Mouse (Mus musculus) limb, embryonic 12.5 days (tissue): Measurements from ENCODE around the gene Trpc3. TPM values are rescaled to one million over a fixed set of nuclear protein-coding genes. Genes with fewer than 3 reads are reported as not detected.
"Not testable (repeated sequence)": the region's sequence is repeated elsewhere in the genome, so short reads cannot be mapped to it uniquely, and the experiment has no call there.

Source experiments
- ATAC-seq: fragments of 200-750 bp; cut with Nextera tagmentation; 2 replicates; pipeline ENCODE4 v1.8.0; 2017; ENCODE audit warnings: low read depth, moderate TSS enrichment; ENCODE audit not compliant: insufficient number of reproducible peaks, insufficient read depth, low FRiP score, low TSS enrichment
- H3K27ac ChIP-seq: fragments of 300-500 bp; sonication (generic); 2 replicates; pipeline ENCODE4 v1.5.1; 2016; ENCODE audit warnings: mild to moderate bottlenecking, moderate library complexity
- H3K27me3 ChIP-seq: fragments of 300-500 bp; sonication (generic); 2 replicates; pipeline ENCODE4 v1.6.1; 2016; ENCODE audit warnings: mild to moderate bottlenecking, moderate library complexity
- H3K36me3 ChIP-seq: fragments of 300-500 bp; sonication (generic); 2 replicates; pipeline ENCODE4 v1.6.1; 2016; ENCODE audit warnings: mild to moderate bottlenecking, moderate library complexity
- H3K4me1 ChIP-seq: fragments of 300-500 bp; sonication (generic); replicated peaks from 2 replicates; pipeline ENCODE4 v1.6.1; 2016
- H3K4me2 ChIP-seq: fragments of 300-500 bp; sonication (generic); 2 replicates; pipeline ENCODE4 v1.6.1; 2016; ENCODE audit warnings: mild to moderate bottlenecking, moderate library complexity
- H3K4me3 ChIP-seq: fragments of 300-500 bp; sonication (generic); replicated peaks from 2 replicates; pipeline ENCODE4 v1.5.1; 2016; ENCODE audit warnings: mild to moderate bottlenecking
- H3K9ac ChIP-seq: fragments of 300-500 bp; sonication (generic); replicated peaks from 2 replicates; pipeline ENCODE4 v1.6.1; 2016; ENCODE audit warnings: mild to moderate bottlenecking, moderate library complexity
- H3K9me3 ChIP-seq: fragments of 300-500 bp; sonication (generic); 2 replicates; pipeline ENCODE4 v1.6.1; 2016; ENCODE audit warnings: mild to moderate bottlenecking, moderate library complexity
- WGBS: fragments of 180-500 bp; shearing (Covaris S2); methylation state at CpG from one replicate; pipeline ENCODE4 v1.1.7; 2016; 5-methylcytosine and 5-hydroxymethylcytosine counted together
- polyA plus RNA-seq: library from polyadenylated mRNA; unstranded; fragments of >200 nt; fragmentation: Nextera tagmentation; extraction: Ambion mirVana; gene quantifications from 2 replicates; pipeline ENCODE4 v1.2.1, GENCODE M21; 2016

Gene Trpc3
- polyA plus RNA-seq, result 3.4 and 6.4 TPM in 2 replicates

DNA sequence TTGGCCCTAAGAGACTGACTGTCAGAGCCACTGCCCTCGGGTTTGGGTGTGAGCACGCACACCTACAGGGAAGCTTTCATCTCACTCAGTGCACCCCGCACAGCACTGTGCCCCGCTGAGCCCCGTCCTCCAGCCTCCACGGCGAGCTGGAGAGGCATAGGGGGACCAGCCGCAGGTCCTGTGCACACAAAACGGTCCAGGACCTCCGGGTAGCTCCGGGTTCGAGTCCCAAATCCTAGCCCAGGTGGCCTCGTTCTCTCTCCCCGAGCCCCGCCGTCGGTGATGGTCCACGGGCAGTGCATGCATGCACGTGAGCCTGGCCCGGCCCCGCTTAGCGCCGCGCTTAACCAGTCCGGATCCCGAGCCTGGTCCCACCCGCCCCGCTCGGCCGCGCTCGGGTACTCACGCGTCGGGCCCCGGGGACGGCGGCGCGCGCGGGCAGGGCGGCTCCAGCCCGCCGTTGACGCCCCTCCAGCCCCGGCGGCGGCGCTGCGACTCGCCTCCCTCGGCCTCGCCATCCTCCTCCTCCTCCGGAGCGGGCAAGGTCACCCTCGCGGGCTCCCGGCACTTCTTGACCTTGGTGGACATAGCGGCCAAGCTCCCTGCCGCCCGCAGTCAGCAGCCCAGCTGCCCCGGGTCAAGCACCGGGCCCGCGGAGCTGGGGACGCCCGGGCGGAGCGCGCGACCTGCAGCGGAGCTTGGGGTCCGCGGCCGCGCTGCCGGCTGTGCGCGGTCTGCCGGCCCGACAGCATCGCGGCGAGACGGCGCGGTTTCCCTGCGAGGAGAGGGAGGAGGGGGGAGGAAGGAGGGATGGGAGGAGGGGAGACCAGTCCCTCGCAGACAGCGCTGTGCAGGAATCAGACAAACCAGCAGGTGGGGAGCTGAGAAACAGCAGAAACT, at the start of gene Trpc3:
Gene Trpc3, minus strand, starts transcription at position 776 of the 900 bp plus-strand sequence.
- peaks cover 37% of the 10 kb centered on the region for H3K27me3 ChIP-seq
- ATAC-seq, result peak; percentile 78
- H3K4me2 ChIP-seq, result peak within 1 kb of the TSS; percentile 82
- H3K36me3 ChIP-seq, result no peaks in the 10 kb centered on the region
- 1% methylated on average over 90 of the region's 91 CpGs for WGBS
- peak within 1 kb of the TSS; percentile 67 for H3K9ac ChIP-seq
- no peaks in the 10 kb centered on the region for H3K9me3 ChIP-seq
- H3K4me3 ChIP-seq, result peak within 1 kb of the TSS; percentile 68
- H3K27ac ChIP-seq, result 0 out of 2 replicates have a peak within 1 kb of the TSS, but pooled peaks have one; percentile 29
- peaks cover 4% of the 10 kb centered on the region; the same call in 1 of the 2 replicates for H3K4me1 ChIP-seq

DNA sequence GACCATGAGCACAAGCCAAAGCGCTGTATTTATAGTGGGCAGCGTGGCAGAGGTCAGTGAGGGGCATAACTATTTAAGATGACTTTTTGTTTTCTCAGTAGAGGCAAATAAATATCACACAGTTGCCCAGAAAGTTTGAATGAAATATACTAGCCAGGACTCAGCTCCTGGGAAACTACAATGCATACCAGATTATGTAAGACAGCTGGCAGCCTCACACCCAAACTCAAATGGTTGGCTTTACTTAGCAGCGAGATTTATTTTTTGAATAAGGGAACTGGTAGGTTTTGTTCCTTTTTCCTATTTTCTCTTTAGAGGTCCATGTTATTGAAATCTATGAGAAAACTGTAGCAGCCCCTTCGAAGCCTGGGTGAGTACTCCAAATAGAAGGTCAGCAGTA, 48.1 kb upstream of the Trpc3 start:
- H3K4me3 ChIP-seq, result no peak overlapping the region
- H3K9me3 ChIP-seq, result no peaks in the 10 kb centered on the region
- 68% methylated on average over 4 of the region's 4 CpGs for WGBS
- H3K36me3 ChIP-seq, result no peaks in the 10 kb centered on the region
- peaks cover 7% of the 10 kb centered on the region for H3K4me1 ChIP-seq
- H3K4me2 ChIP-seq, result no peak overlapping the region
- no peak overlapping the region for H3K27ac ChIP-seq
- no peak overlapping the region for H3K9ac ChIP-seq
- ATAC-seq, result no peak
- H3K27me3 ChIP-seq, result no peaks in the 10 kb centered on the region

DNA sequence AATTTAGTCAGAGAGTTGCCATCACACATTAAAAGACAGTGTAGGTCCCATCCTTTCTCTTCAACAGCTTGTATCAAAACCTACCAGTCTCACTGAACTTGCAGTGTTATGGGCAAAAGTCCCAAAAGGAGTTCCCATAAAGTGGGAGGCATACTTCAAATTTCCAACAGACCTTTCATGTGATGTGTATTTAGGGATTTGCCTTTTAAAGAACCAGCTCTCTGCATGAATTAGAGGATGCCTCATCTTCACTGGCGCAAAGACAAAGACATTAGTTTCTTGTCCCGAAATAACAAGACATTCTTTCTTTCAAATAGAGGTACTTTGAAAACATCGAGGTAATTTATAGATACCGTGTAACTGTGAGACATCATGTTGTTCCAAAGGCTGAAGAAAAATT, 43.1 kb upstream of the Trpc3 start:
- 91% methylated on average over 4 of the region's 4 CpGs for WGBS
- no peaks in the 10 kb centered on the region for H3K9me3 ChIP-seq
- no peak overlapping the region for H3K4me3 ChIP-seq

DNA sequence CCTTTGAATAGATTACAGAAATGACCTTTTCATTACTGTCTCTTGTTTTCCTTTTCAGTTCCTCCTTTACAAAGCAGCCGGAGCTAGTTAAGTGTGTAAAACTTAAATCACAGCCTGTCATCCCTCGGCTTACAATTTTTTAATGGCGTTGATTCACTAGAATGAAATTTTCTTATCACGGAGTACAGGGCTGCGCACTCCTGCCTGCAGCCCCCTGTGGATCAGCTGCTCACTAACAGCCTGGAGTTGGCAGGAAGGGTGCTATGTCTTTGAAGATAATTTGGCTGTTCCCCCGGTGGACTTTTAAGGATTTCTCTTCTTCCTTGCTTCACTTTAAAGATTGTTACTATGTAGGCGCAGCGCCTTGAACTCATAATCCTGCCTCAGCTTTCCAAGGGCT, 36.6 kb upstream of the Trpc3 start:
- H3K9me3 ChIP-seq, result no peaks in the 10 kb centered on the region
- peaks cover under 1% of the 10 kb centered on the region; the same call in 1 of the 2 replicates for H3K27me3 ChIP-seq
- no peaks in the 10 kb centered on the region for H3K4me1 ChIP-seq
- H3K9ac ChIP-seq, result no peak overlapping the region
- H3K4me3 ChIP-seq, result no peak overlapping the region
- ATAC-seq, result no peak
- 70% methylated on average over 8 of the region's 8 CpGs for WGBS
- H3K4me2 ChIP-seq, result no peak overlapping the region
- no peaks in the 10 kb centered on the region for H3K36me3 ChIP-seq
- H3K27ac ChIP-seq, result no peak overlapping the region

More for the DNA sequence above, 43.1 kb upstream of the Trpc3 start:
- 0 out of 2 replicates have a peak, but pooled peaks cover 2% of the 10 kb centered on the region for H3K27me3 ChIP-seq
- no peak overlapping the region for H3K27ac ChIP-seq
- peaks cover 7% of the 10 kb centered on the region for H3K4me1 ChIP-seq
- no peak for ATAC-seq
- no peak overlapping the region for H3K4me2 ChIP-seq
- no peak overlapping the region for H3K9ac ChIP-seq
- H3K36me3 ChIP-seq, result no peaks in the 10 kb centered on the region

DNA sequence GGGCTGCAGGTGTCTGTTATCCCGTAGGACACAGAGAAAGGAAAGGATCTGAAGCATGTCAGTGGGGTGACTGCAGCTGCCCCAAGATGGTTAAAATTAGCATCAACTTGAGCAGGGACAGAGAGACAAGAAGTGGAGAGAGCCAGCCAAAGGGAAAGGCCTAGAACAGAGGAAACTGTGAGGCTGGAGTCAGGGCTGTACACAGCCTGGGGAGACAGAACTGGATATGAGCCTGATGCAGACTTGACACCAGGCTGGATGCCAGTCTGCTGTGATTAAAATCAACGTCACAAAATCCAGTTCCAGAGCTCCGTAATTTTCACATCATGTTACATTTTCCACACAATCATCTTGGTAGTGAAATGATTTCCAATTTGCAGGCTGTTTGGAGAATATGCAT, 31.9 kb upstream of the Trpc3 start:
- WGBS, result 84% methylated on average over 3 of the region's 3 CpGs
- H3K27ac ChIP-seq, result no peak overlapping the region
- H3K36me3 ChIP-seq, result no peaks in the 10 kb centered on the region
- no peaks in the 10 kb centered on the region for H3K9me3 ChIP-seq
- H3K27me3 ChIP-seq, result no peaks in the 10 kb centered on the region; the same call in 1 of the 2 replicates
- H3K4me1 ChIP-seq, result no peaks in the 10 kb centered on the region
- H3K9ac ChIP-seq, result no peak overlapping the region
- no peak overlapping the region for H3K4me3 ChIP-seq
- no peak overlapping the region for H3K4me2 ChIP-seq
- no peak for ATAC-seq

DNA sequence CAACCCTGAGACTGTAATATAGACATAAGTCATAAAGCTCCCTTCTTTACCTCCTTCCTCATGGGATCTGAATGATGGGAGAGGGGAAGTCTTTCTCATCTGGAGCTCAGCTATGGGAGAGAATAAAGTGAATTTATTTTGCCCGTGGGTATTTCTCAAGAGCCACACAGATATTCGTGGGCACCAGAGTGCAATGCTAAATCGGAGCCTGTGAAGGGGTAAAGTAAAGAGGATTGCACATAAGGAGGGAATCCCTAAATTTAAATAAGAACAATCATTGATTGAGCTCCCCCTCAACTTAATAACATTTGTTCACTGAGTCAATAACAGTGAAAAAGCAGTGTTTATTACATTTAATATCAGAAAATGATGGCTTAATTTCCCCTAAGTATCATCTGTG, 19.6 kb upstream of the Trpc3 start:
- no peak overlapping the region for H3K4me3 ChIP-seq
- H3K4me1 ChIP-seq, result no peaks in the 10 kb centered on the region
- 84% methylated on average over 3 of the region's 3 CpGs for WGBS
- ATAC-seq, result no peak
- no peaks in the 10 kb centered on the region for H3K36me3 ChIP-seq
- no peak overlapping the region for H3K9ac ChIP-seq
- H3K27me3 ChIP-seq, result no peaks in the 10 kb centered on the region
- H3K9me3 ChIP-seq, result no peaks in the 10 kb centered on the region
- no peak overlapping the region for H3K27ac ChIP-seq
- H3K4me2 ChIP-seq, result no peak overlapping the region

DNA sequence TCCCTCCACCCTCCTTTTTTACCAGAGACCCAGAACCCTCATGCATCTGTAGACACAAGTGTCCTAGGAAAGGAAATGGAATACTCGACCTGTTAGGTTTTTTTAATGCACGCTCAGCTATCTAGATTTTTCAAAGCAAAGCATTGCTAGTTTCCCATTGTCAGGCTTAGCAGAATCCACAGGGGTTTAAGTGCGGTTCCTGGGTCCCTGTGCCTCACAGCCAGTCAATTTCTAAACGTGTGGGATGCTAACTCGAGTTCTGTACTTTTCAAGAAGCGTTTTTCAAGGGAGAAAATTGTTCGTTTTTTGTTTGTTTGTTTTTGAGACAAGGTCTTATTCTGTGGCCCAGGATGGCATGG, 304 bp upstream of the Trpc3 start:
- 13% methylated on average over 7 of the region's 7 CpGs for WGBS
- Histone ChIP-seq H3K4me2 (peak overlapping the region; percentile 82), H3K4me3 (peak overlapping the region; percentile 68), H3K27ac (no peak overlapping the region), H3K4me1 (peaks cover 4% of the 10 kb centered on the region; the same call in 1 of the 2 replicates), H3K36me3 (no peaks in the 10 kb centered on the region), H3K9ac (peak overlapping the region; percentile 67; the same call in 1 of the 2 replicates), H3K27me3 (peaks cover 37% of the 10 kb centered on the region), H3K9me3 (no peaks in the 10 kb centered on the region)
- ATAC-seq, result no peak

DNA sequence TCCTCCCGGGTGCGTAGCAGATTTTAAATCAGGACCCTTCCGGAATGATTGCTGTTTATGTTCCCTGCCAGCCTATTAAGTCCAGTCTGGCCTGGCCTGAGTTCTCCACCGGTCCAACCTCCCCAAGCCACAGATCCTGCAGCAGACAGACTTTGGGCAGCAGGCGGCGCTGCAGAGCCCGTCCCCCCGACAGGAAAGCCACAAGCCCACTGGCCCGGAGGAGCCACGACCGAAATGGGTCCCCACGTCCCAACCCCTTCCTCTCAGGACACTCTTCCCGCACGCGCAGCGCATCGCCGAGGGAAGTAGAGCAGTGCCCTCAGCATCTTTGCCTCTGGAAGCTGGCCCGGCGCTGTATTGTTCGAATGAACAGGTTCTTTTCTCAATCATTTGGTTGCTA, 1.1 kb downstream of the Trpc3 start:
- peak; percentile 23; the same call in 1 of the 2 replicates for ATAC-seq
- no peaks in the 10 kb centered on the region for H3K9me3 ChIP-seq
- peaks cover 37% of the 10 kb centered on the region for H3K27me3 ChIP-seq
- 3% methylated on average over 21 of the region's 21 CpGs for WGBS
- H3K36me3 ChIP-seq, result no peaks in the 10 kb centered on the region
- peak overlapping the region; percentile 82 for H3K4me2 ChIP-seq
- H3K4me3 ChIP-seq, result peak overlapping the region; percentile 68
- peaks cover 4% of the 10 kb centered on the region; the same call in 1 of the 2 replicates for H3K4me1 ChIP-seq
- no peak overlapping the region for H3K27ac ChIP-seq
- no peak overlapping the region; the same call in 1 of the 2 replicates for H3K9ac ChIP-seq

DNA sequence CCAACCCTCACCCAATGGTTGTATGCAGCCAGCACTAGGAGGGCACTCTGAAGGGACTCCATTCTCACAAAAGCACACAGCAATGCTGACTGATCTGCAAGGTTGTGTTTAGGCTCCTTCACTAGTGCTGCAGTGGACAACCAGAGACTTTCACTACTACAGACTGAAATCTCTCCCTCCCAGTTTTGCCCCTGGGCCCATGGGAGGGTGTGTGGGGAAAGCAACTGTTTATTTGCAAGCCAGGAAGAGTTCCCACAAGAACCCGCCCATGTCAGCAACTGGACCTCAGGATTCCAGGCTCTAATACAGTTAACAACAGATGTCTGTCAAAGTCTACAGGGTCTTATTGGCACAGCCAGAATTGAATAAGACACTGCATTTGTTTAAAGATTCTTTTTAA, 14.1 kb downstream of the Trpc3 start:
- no peak for ATAC-seq
- no peaks in the 10 kb centered on the region for H3K36me3 ChIP-seq
- H3K9ac ChIP-seq, result no peak overlapping the region
- H3K27ac ChIP-seq, result no peak overlapping the region
- H3K4me2 ChIP-seq, result no peak overlapping the region
- no peaks in the 10 kb centered on the region for H3K27me3 ChIP-seq
- no peak overlapping the region for H3K4me3 ChIP-seq
- 71% methylated on average over 1 of the region's 1 CpGs for WGBS
- H3K4me1 ChIP-seq, result no peaks in the 10 kb centered on the region
- H3K9me3 ChIP-seq, result no peaks in the 10 kb centered on the region

DNA sequence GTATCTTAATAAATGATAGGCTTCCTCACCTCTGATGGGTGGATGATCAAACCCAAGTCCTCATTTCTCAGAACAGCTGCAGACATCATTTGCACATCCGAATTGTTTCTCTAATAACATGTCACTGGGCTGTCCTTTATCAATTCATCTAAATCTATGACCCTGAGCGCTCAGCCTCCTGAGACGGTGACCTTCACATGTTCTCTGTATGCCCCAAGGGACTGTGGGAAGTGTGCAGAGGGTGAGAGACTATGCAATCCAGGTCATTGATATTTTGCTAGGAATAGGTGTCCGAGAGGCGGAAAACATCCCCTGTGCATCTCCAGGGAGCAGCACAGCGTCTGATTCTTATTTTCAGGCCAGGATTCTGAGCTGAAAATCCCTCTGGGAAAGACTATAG, 22.2 kb downstream of the Trpc3 start:
- Histone ChIP-seq H3K36me3 (no peaks in the 10 kb centered on the region), H3K4me2 (no peak overlapping the region), H3K4me1 (no peaks in the 10 kb centered on the region), H3K27ac (no peak overlapping the region), H3K27me3 (no peaks in the 10 kb centered on the region), H3K4me3 (no peak overlapping the region), H3K9me3 (no peaks in the 10 kb centered on the region), H3K9ac (no peak overlapping the region)
- no peak for ATAC-seq
- WGBS, result 85% methylated on average over 6 of the region's 6 CpGs

DNA sequence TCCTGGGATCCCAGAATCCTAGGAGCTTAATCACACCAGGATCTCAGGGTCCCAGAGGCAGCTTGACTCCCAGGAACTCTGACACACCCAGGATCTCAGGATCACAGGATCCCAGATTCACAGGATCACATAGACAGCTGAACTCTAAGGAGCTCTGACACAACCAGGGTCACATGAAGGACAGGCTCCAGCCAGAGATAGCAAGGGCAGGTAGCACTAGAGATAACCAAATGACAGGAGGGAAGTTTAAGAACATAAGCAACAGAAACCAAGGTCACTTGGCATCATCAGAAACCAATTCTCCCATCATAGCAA, 44.8 kb downstream of the Trpc3 start:
- not testable (repeated sequence) for H3K36me3 ChIP-seq, H3K9me3 ChIP-seq, ATAC-seq, H3K27ac ChIP-seq, H3K9ac ChIP-seq, H3K27me3 ChIP-seq, H3K4me3 ChIP-seq, H3K4me1 ChIP-seq, H3K4me2 ChIP-seq
